Mouse (Mus musculus) cortical plate, adult 2 months (tissue): Measurements from ENCODE around the gene Plekhh1.

ENCODE experiments used
- CTCF ChIP-seq: fragments of 200-500 bp; IDR thresholded peaks from 2 replicates; pipeline ENCODE4 v1.5.1; 2011; ENCODE audit warnings: mild to moderate bottlenecking, control low read depth, low read length; ENCODE audit not compliant: insufficient read depth; ENCODE audit errors: extremely low read depth
- POLR2A ChIP-seq: fragments of 200-500 bp; IDR thresholded peaks from 2 replicates; pipeline ENCODE4 v1.6.1; 2011; ENCODE audit warnings: mild to moderate bottlenecking, low read length, control low read depth; ENCODE audit not compliant: insufficient read depth; ENCODE audit errors: extremely low read depth

DNA sequence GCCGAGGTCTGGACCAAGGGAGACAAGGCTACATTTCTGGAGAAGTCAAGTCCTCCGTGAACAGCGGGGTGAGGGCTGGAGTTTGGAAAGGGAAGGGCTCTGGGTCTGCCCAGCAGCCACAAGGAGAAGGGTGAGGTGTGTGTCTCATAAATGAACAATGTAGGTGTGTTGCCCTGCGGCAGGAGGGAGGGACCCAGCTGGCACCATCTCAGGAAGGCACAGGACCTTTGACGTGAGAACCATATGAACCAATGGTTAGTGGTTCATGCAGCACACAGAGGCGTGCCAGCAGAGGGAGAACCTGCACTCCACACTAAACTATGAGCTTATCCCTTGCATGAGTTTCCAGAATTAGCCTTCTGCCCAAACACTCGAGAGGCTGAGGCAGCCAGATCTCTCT, 18.2 kb downstream of the Plekhh1 start:
- no peak for TF ChIP-seq POLR2A
- no peak for TF ChIP-seq CTCF
